Mouse (Mus musculus) cerebellum, adult 8-10 months (tissue): ENCODE data around the gene Gm12258.
"Not testable (repeated sequence)": the region's sequence is repeated elsewhere in the genome, so short reads cannot be mapped to it uniquely, and the experiment has no call there.

Source experiments
- DNase-seq: peaks from one replicate; pipeline ENCODE4 v3.0.0; 2022

The Gm12258 gene

DNA sequence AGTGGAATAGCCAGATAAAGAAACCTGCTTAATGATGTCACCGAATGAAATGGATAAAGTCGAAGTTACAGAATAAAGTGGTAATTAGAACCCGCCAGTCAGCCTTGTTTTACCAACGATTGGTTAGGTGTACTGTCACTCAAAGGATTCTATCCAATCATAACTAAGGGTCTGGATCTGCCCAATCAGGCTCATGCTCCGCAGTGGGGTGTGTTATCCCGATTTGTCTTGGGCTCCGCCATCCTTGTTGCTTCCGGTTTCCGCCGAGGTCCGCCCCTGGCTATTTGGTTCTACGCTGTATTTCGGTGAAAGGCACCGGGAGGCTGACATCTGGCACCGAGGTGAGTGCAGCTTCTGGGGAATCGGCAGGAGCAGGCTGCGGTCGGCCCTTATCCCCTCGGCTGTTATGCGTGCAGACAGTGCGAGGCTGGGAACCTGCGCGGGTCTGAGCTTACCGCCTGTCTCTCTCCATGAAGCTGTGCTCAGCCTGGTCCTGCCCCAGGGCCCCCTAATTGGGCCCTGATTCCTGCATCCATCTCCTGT, at the start of gene Gm12258:
Gm12258 (plus strand) TSS at position 240 of the 543 bp plus-strand sequence.
- peak; percentile 95 for DNase-seq

DNA sequence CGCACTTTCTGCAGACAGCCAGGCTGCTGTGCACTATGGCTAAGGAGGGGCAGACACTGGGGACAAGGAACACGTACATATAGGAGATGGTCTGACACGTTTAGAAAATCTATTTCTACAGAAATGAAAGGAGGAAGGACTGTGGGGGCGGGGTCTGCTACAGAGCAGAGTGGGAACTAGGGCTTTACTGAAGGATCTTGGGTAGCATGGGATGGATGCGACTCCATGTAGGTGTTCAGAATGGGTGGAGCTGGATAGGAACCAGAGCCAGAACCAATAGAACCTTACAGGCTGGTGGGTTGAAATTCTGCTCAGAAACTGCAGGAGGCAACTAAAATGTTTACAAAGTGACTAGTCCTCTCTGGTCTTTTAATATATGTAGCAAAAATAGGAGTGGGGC, 47.2 kb upstream of the Gm12258 start:
- no peak for DNase-seq

DNA sequence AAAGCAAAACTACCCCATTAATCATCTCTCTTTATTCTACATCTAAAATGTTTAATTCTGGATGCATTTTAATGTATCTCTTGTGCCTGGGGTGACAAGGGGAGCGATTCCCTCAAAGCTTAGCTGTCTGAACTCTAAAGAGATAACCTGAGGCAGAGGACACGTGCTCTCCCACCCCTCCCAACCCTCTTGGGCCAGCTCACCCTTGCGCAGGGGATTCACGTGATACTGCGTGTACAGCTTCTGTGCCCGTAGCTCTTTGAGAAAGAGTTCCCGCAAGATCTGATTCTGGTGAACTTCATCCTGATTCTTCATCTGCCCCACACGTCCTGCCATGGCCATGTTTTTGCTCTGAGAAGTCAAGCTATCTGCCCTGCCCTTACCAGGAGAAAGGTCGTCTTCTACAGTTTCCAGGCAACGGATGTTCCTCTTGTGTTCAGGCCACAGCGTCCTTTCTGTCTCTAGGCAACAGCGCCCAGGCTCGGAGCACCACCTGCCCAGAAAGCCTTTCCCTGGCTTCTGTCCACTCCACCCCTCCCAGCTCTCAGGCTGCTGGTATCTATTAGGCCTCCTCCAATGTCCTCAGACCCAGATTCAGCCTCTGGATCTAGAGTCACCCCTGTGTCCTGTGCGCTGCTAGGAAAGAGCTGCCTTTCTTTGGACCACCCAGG, 45.3 kb upstream of the Gm12258 start, which contains the start of gene Fam183b:
Fam183b (minus strand) TSS at position 403 of the 671 bp plus-strand sequence.
- peak; percentile 1 for DNase-seq

DNA sequence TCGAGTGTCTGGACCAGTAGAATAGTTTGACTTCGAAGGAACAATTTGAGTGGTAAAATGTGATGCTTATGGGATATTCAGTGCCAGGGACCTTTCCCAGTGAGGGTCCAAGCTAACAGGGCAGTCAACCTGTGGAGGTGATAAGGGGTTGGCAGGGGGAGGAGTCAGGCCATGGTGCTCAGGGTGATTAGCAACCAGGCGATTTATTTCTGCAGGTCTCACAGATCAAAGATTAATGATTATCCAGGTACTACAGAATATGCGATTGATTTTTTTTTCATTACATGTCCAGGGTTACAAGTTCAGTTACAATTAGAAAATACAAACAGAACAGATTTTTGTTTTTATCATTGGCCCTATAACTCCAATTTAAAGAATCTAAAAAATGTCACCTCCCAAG, 43.1 kb upstream of the Gm12258 start:
- no peak for DNase-seq

DNA sequence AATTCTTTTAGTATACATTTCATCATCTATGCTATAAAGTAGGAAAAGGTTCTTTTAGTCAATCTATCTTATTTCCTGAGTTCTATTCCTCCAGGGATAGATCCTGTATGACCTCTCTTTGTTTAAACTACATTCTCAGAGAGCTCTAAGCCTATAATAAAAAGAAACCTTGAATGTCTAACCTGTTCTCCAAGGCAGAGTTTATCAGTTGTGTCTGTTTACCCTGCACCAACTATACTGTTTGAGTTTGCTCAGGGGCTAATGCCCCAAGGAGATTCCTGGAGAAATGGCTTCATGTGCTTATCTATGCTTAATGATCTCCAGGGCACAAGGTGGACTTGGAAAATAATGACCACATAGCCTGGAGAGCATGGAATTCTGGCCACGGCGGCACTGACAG, 42.6 kb upstream of the Gm12258 start:
- no peak for DNase-seq

DNA sequence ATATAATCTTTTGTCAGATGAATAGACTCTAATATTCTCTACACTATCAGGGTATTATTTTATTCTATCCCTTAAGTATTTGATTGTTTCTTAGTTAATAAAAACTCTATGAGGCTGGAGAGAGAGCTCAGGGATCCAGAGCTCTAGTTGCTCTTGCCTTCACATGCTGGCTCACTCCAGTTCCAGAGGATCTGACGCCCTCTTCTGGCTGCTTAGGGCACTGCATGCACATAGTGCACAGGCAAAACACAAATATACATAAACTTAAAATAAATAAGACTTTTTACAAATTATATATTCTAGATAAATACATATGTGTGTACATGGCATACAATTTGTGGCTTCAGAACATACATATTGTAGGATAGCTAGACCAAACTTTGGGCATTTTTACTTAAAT, 35.0 kb upstream of the Gm12258 start:
- no peak for DNase-seq

DNA sequence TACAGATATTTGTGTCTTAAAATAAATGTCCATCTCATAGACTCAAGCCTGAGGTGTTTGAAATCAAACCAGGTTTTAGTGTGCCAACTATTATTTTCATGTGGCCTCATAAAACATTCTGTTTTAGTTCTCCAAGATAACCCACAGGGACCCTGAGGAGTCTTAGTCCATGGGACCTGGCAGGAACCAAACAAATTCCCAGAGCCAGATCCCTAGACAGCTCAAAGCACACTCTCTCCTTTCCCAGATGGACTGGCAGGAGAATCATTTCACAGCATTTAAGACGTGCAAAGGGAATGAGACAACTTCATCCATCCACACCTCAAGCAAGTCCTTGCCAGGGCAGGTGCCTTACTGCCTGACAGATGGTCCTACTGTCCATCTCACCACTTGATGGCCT, 32.3 kb upstream of the Gm12258 start, which contains the start of gene Olfr313:
Olfr313 (plus strand) TSS at position 301 of the 400 bp plus-strand sequence.
- not testable (repeated sequence) for DNase-seq

DNA sequence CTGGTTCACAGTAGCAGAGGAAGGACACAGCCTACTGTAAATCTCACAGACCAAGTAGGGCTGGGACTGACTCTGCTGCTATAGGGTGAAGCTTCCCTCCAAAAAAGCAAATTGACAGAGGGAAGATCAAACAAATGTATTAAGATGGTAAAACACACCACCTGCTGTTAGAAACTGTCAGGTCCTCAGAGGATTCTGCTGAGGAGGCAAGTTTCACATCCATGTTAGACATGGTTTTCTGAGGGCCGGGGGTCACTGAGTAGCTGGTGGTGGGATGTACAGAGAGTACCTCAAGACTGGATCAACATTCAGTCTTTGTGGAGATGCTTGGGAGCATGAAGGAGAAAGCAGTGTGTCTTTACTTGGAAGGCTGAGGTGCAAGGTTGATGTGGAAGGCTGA, 31.3 kb upstream of the Gm12258 start:
- no peak for DNase-seq

DNA sequence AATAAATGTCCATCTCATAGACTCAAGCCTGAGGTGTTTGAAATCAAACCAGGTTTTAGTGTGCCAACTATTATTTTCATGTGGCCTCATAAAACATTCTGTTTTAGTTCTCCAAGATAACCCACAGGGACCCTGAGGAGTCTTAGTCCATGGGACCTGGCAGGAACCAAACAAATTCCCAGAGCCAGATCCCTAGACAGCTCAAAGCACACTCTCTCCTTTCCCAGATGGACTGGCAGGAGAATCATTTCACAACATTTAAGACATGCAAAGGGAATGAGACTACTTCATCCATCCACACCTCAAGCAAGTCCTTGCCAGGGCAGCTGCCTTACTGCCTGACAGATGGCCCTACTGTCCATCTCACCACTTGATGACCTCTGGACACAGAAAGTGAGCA, 18.0 kb upstream of the Gm12258 start, which contains the start of gene Olfr312:
Olfr312 (plus strand) TSS at position 301 of the 400 bp plus-strand sequence.
- not testable (repeated sequence) for DNase-seq

DNA sequence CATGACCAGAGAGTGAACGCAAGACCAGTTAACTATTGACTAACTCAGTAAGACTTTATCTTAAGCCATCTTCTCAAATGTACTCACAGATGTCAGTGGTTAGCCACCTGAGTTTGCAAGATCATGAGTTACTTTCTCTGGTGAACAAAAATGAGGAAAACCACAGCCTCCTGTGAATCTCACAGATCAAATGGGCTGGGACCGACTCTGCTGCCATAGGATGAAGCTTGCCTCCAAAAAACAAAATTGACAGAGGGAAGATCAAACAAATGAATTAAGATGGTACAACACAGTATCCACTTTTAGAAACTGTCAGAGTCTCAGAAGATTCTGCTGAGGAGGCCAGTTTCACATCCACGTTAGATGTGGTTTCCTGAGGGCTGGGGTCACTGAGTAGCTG, 17.2 kb upstream of the Gm12258 start:
- DNase-seq = no peak

DNA sequence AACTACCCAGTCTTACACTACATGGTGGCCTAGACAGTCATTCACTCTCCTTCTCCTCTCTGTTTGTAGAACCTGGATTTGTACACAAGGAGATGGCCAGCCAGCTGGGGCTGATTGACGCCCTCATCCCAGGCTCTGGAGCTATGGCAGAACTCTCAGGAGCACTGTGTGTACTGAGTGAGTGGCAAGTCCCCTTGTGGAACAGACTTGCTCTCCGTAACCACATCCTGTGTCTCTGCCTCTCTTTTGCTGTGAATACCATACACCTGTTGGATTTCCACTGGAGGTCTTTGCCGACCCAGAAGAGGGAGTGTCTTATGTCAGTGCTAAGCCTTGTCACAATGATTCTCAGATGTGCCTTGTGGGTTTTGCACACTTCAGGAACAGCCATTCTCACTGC, 14.4 kb upstream of the Gm12258 start:
- not testable (repeated sequence) for DNase-seq

DNA sequence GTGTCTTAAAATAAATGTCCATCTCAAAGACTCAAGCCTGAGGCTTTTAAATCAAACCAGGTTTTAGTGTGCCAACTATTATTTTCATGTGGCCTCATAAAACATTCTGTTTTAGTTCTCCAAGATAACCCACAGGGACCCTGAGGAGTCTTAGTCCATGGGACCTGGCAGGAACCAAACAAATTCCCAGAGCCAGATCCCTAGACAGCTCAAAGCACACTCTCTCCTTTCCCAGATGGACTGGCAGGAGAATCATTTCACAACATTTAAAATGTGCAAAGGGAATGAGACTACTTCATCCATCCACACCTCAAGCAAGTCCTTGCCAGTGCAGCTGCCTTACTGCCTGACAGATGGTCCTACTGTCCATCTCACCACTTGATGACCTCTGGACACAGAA, 8.0 kb upstream of the Gm12258 start, which contains the start of gene Olfr311:
Olfr311 (plus strand) TSS at position 301 of the 400 bp plus-strand sequence.
- not testable (repeated sequence) for DNase-seq

DNA sequence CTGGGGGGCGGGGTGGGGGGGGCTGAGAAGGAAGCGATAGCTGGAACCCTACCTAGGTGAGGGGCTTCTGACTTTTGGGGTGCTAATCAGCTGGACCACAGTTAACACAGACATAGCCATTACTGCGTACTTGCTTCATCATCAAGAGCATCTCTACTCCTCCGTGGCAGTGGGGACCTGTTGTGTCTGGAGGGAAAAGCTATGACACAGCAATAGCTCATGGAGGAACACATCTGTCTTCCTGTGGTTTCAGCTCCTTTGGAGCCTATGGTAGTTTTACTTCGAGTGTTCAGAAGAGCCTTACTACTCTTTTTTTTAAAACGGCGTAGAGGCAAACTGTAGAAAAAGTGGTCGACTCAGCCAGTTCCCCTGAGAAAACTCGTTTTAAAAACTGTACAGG, 678 bp downstream of the Gm12258 start:
- no peak for DNase-seq

DNA sequence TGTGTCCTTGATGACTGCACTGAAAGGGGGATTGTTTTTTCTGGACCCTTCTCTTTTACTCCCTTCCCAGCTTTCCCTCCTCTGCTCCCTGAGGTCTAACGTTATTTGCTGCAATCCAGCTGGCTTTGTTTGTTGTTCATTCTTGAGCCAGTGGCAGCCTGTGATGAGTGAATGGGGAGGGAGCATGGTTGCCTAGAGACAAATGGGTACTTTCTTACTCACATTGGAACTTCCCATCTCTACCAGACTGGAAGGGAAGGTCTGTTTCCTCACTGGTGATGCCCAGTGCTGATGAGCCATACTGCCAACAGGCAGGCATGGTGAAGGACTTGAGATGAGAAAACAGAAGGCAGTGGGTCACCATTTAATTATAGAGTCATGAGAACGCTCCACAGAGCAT, 2.8 kb downstream of the Gm12258 start:
- no peak for DNase-seq

DNA sequence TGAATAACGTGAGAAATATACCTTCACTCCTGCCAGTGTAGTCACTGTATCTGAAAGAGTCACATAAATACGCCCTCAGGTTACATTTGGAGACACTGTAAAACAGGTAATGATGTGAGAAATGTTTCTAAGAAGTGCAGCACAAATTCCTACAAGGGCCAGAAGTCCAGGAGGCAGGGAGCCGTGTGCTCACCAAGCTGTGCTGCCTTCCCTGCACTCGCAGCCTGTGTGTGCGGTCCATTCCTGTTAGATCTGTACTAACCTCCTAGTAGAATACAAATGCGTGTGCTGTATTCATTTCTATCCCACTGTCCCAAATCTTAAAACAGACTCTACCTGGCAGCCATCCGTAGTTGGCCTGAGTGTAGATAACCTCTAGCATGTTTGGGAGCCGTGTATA, 13.8 kb downstream of the Gm12258 start:
- no peak for DNase-seq

DNA sequence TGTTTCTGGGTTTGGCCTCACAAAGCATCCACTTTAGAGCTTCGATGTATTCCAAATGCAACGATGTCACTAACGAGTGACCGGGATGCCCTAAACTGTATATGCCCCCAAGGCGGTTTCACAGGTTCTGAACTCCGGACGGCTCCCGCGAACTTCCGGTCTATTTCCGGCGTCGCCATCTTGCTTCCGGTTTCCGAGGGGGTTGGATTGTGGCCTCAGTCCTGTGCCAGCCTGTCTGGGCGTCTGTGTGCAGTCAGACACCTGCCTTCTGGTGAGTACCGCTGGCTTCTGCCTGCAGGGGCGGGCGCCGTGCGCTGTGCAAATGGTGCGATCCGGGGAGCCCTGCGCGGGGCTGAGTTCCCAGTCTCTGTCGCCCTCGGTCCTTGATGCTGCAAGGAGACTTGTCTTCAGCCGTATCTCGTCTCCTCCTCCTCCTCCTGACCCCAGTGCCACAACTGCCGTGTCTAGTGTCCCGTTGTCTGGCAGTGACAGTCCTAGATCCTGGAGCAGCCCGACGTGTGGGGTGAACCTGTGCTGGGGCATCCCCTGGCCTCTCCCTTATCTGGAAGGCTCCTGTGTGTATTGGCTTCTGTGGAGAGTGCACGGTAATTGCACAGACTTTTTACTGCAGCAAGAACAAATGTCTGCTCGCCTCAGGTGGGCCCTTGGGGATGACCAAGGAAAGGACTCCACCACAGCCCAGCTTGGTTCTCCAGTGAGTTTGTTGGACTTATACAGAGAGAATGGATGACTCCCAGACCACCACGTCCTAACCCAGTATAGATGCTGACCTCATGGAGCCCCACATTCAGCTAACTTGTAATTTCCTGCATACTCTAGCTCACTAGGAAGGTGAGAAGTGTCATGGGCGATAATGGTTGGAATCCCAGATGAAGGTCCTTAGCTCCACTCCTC, 20.3 kb downstream of the Gm12258 start, which contains the start of gene 2810021J22Rik:
2810021J22Rik (plus strand) TSS at position 178 of the 915 bp plus-strand sequence.
- peak; percentile 75 for DNase-seq

DNA sequence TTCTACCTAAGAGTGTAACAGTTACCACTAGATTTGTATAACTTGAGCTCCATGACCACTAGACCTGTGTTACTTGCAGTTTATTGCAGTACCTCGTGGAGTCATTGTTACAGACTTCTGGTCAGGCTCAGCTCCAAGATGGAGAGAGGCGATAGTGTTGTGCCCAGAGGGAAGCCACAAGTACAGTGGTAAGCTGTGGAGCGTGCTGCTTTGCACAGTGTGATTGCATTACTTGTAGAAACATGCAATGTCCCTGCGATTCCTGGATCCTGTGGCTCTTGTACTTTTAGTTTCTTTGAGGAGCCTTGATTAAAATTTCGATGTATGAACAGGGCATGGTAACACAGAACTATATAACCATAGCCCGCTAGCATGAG, 21.0 kb downstream of the Gm12258 start:
- DNase-seq = no peak

DNA sequence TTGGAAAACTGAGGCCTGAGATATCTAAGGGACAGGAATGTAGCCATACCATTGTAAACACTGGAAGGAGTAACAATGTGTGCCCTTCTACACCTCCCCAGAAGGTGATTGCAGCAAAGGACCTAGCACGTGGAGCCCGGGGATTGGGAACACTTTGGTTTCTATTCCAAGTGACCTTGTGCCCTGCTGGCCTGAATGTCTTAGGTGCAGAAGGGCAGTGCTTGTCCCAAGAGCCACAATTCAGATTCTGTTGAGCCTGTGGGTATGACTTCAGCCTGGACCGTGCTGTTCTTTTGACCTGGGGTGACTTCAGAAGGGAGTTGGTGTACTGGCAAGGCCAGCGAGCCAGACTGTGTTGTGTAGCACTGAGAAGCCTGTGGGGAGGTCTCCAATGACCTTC, 24.0 kb downstream of the Gm12258 start:
- no peak for DNase-seq

DNA sequence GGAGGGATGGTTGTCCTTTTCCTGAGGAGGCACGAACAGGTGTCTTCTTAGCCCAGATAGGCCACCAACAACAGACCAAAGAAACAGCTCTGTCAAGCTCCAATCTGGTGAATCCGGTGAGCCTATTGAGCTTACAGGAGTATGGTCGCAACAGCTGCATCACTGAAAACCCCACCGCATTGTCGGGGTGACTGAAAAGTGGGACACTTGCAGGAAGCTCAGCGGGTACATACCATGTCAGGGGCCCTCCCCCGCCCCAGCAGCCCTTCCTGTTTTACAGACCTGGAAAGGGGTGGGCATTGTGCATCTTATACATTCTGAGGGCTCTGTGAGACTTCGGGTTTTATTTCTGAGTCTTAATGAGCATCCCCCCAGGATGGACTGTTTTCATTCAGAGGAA, 36.8 kb downstream of the Gm12258 start:
- no peak for DNase-seq

DNA sequence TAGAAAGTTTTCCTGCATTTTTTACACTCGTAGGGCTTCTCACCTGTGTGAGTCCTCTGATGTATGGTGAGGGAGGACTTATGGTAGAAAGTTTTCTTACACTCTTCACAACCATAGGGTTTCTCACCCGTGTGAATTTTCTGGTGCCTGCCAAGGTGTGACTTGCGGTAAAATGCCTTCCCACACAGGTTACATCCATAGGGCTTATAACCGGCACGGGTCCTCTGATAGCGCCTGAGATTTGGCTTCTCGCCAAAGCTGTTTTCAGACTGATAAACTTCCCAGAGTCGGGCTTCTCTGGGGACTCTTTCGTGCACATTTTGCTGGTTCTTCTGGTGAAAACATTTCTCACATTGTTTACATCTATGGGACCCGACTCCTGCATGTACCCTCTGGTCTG, 43.6 kb downstream of the Gm12258 start:
- no peak for DNase-seq

DNA sequence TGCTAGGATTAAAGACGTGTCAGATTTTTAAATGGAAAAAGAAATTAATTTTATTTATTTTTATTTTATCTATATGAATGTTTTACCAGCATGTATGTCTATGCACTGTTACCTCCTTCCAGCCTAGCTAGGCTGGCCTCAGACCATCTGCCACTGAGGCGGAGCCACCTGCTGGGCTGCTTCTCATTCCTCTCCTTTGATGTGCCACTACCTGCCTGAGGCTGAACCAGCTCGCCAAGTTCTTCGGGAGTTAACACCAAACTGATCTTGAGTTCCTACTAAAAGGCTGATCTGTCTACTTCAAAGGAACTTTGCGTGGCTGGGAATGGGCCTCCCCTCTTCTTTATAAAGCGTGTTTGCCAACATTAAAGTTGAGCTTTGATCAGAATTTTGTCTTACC, 47.5 kb downstream of the Gm12258 start:
- no peak for DNase-seq

DNA sequence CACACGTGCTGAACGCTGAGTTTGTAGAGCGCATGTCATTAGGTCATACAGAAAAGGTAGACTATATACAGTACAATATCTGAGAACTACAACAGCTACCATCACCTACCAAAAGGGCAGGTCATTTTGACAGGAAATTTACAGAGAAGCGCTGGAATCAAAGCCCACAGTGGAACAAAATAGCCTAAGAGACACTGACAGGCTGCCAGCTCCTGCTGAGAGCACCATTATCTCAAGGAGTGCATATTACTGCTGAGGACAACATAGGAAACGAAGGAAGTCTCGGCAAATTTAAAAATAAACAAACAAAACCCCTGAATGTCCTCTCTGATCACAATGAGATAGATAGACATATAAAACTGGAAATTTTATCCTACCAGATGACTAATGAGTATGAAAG, 50.5 kb downstream of the Gm12258 start:
- no peak for DNase-seq

DNA sequence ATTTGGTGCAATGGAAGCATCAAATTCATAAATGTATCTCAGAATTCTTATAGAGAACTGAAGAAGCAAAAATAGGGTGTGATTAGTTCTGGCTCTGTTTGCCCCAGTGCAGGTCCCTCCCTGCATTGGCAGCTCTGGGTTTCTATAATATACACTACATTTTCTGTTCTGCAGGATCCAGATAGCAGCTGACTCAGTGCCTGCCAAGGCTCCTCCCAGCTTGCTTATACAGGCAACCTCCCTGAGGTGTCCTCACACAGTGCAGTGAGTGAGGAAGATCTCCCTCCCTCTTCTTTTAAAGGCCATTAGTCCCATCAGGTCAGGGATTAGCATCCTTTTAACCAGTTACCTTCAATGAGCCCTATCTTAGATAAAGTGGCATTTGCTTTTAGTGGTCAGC, 54.1 kb downstream of the Gm12258 start:
- no peak for DNase-seq
